Mouse (Mus musculus) adrenal gland, adult 2 months (tissue): ENCODE data around the gene Iffo1. TPM values are rescaled to one million over a fixed set of nuclear protein-coding genes. Genes with fewer than 3 reads are reported as not detected.
"Not testable (repeated sequence)": the region's sequence is repeated elsewhere in the genome, so short reads cannot be mapped to it uniquely, and the experiment has no call there.

Source experiments
- DNase-seq: peaks from one replicate; pipeline ENCODE4 v3.0.0; 2021
- polyA plus RNA-seq: library from polyadenylated mRNA; depleted of rRNA; stranded (reverse); fragments of >200 nt; gene quantifications from 2 replicates; pipeline ENCODE4 v1.2.3, GENCODE M21; 2012
- total RNA-seq, 2 experiments: library from RNA; stranded (reverse); gene quantifications; 2 replicates each; pipeline ENCODE4 v1.2.3; 2021

Iffo1 gene
- total and polyA plus RNA-seq, 3 experiments: 13.8 to 73.1 (median 21.4) TPM

DNA sequence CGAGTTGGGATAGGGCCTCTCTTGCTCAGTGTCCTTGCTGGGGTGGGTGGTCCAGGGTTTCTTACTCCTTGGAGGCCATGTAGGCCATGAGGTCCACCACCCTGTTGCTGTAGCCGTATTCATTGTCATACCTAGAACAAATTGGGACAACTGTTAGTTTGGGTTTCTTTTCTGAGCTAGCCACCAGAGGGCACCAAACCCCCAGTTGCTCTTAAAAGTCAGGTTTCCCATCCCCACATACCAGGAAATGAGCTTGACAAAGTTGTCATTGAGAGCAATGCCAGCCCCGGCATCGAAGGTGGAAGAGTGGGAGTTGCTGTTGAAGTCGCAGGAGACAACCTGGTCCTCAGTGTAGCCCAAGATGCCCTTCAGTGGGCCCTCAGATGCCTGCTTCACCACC is 16.9 kb downstream of the Iffo1 start:
- DNase-seq: peak; percentile 76

DNA sequence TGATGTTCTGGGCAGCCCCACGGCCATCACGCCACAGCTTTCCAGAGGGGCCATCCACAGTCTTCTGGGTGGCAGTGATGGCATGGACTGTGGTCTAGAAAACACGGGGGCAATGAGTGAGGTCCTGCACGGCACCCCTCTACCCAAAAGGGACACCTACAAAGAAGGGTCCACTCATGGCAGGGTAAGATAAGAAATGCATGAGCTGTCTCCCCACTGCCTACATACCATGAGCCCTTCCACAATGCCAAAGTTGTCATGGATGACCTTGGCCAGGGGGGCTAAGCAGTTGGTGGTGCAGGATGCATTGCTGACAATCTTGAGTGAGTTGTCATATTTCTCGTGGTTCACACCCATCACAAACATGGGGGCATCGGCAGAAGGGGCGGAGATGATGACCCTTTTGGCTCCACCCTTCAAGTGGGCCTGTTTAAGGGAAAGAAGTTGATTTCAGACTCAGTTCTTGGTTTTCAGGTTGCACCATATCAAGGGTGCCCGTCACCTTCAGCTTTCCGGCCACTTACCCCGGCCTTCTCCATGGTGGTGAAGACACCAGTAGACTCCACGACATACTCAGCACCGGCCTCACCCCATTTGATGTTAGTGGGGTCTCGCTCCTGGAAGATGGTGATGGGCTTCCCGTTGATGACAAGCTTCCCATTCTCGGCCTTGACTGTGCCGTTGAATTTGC is 17.7 kb downstream of the Iffo1 start:
- not testable (repeated sequence) for DNase-seq

DNA sequence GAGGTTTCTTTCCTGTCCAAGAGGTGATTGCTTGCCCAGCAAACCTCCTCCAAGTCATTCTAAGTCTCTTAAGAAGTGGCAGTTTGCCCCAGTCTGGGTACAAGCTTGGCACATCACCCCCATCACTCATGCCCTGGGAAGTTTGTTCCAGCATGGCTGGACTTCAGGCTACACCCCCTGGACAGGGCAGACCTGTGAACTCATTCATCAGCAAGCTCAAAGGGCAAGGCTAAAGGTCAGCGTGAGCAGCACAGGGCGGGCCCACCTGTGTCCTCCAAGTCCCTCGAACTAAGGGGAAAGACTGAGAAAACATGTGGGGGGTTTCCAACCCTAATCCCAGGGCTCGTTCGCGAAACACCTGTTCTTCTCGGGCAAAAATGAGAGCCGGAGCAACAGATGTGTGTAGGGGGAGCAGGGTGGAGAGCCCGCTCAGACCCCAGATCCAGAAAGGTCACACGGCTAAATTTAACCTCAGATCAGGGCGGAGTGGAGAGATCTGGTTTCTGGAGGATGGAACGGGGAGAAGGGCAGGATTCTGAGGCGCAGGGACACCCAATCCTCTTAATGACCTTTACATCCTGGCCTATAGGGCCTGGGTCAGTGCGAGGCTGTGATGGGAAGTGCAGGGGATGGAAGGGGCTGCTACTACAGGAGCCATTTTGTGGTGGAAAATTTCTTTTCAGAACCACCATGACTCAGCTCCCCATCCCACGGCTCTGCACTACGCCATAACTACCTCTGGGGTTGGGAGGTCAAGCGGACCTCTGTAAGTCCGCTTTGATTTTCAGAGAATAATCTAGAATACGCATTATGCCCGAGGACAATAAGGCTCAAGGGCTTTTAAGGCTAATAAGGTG is 19.0 kb downstream of the Iffo1 start:
- DNase-seq: peak; percentile 70

DNA sequence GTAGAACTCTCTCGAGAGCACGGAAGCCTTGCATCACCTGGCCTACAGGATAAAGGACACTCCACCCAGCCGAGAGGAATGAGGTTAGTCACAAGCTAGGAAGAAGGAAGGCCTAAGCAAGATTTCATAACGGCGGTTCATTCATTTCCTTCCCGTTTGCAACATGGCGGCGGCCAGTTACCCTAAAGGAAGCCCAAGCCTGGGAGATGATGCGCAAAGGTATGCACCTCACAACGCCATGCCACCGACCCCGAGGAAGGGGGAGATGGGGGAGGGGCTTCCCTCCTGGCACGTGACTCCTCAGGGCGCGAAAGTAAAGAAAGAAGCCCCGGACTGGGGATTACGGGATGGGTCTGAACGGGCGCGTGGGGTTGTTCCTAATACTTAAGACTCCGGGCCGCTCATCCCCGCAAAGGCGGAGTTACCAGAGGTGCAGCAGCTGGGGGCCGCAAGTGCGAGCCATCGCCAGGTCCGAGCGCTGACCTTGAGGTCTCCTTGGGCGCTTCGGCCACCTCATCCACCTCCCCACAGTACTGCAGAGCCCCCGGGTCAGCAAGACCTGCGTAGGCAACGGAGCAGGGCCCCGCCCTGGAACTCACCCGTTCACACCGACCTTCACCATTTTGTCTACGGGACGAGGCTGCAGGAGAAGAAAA is 19.8 kb downstream of the Iffo1 start:
- peak; percentile 77 for DNase-seq

DNA sequence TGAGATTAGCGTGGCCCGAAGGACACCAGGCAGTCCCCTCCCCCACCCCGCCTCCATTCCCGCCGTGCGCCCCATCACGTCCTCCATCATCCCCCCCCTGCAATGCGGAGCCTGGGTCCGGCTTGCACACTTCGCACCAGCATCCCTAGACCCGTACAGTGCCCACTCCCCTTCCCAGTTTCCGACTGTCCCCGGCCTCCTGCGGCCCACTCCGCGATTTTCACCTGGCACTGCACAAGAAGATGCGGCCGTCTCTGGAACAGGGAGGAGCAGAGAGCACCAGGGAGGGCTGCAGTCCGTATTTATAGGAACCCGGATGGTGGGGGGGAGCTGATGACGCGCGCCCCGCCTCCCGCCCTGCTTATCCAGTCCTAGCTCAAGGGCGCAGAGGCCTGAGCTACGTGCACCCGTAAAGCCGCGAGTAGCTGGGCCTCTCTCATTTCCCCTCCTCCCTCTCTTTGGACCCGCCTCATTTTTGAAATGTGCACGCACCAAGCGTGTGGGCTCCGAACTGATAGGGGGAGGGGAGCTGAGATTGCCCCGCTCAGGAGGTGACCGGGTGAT is 20.4 kb downstream of the Iffo1 start:
- DNase-seq: peak; percentile 97

DNA sequence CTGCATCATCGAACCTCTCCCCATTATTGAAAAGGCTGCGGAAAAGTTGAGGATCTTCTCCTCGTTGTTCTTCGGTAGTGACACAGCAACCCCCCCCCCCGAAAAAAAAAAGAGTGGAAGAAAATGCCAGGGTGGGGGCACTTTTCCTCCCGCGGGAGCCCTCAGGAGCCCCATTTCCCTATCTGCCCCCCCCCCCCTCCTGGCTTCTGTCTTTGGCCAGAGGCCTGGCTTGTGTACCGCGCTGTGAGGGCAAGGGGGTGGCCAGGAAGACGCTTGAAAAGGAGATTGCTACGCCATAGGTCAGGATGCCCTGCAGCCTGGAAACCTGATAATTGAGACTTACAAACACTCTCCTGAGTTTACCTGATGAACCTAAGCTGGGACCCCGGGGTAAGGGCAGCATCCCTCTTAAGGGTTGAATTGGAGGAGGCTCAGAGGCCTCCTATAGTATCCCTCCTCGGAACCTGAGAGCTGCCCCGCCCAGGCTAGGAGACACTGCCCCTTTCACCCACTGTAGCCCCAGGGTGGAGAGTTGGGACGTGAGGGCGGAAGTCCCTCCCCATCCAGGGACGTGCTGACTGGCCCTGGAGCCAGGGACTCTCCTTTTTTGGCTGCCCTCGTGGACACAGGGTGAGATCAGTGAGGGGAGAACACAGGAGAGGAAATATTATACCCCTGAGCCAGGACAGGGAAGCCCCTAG is 21.2 kb downstream of the Iffo1 start, which contains the start of gene Gapdh:
Gapdh (minus strand) TSS at position 417 of the 701 bp plus-strand sequence.
- DNase-seq: peak; percentile 94

DNA sequence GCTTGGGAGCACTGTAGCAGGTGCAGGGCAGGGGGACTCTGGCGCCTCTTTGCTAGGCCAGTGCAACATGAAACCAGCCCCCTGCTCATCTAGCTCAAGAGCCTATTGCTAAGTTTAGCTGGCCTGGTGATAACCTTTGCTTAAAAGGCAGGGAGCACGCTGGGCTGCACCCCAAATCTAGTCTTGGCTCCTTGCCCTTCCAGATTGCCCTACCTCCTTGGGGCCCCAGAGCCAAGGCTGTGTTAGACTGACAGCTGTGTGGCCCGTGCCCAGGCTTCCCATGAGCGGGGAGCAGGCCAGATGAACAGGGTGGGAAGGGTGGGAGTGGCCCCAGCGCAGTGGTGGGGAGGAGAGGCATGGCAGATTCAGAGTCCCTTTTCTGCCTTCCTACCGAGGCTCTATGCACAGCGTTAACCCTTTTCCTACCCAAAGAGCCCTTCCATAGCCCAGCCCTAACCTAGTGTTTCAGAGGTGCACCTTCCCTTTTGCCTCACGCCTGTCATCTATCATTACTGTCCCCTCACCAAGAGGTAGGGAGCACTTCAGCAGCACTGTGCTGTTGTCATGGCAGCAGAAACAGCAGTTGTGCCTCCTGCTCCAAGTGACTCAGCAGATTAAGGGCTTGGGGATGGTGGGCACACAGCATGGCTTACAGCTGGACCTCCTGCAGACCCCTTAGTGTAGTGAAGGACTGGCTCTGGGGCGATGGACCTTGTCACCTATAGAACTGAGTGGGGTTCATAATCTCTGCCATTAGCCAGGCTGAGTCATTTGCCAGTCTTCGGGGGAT is 22.0 kb downstream of the Iffo1 start:
- peak; percentile 75 for DNase-seq

DNA sequence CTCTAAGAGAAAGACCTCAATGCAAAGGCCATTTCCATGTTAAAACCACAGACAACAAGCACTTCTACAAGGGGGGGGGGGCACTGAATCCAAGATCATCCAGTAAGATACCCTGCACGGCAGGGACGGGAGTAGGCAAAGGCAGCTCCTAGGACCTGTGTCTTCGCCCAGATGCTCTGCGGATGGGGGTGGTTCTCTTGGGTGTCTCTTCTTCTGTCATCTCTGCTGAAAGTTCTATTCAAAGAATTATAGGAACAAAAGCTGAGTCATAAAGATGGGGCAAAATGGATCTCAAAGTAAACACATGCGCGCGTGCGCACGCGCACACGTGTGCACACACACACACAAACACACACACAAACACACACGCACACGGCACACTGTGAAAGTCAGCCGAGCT is 23.0 kb downstream of the Iffo1 start:
- no peak for DNase-seq

DNA sequence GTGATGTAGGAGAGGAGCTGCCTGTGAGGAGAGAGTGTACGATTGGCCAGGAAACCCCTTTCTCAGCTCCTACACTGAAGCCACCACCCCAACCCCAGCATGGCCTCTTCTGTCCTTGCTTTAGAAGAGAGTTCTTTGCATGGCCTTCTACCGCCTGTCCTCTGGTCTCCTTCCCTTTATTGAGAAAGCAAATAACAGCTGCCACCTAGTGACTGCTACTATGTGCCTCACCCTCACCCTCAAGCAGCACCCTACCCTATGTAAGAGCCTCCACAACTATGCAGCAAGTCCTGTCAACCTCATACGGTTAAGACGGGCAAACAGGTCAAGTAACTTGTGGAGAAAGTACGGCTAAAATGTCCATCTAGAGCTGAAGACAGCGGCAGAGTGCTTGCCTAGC is 25.2 kb downstream of the Iffo1 start:
- DNase-seq: no peak

DNA sequence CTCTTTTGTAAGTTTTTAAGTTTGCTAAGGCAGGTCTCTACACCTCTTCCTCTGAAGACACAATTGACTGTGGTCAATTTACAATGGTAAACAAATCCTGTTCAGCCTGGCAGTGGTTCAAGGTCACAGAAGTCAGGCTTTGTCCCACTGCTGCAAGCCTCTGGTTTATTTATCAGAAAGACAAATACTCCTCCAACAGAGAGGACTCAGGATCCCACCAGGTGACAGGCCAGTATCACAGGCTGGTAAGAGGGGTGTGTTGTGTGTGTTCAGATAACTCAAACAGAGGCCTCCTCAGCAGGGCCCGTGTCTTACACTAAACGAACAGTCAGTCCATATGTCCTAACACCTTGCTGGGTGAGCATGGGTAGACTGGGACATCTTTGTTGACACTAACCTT is 27.4 kb downstream of the Iffo1 start:
- no peak for DNase-seq

DNA sequence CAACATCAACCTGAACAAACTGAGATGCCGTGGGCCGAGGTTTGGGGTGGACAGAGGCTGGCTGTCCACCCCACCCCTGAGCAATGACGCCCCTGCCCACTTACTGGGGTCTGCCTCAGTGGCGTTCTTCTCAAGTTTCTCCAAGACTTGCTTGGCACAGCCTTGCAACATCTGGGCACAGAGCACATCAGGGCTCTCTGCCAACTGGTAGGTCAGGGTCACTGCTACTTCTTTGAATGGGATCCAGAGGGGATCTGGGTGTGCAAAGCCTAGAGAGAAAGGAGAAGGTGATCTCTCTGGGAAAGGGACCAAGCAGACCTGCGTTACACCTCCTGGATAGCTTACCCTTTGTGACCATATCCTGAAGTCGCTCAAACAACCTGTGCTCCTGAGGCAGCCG is 28.2 kb downstream of the Iffo1 start:
- DNase-seq: peak; percentile 85

DNA sequence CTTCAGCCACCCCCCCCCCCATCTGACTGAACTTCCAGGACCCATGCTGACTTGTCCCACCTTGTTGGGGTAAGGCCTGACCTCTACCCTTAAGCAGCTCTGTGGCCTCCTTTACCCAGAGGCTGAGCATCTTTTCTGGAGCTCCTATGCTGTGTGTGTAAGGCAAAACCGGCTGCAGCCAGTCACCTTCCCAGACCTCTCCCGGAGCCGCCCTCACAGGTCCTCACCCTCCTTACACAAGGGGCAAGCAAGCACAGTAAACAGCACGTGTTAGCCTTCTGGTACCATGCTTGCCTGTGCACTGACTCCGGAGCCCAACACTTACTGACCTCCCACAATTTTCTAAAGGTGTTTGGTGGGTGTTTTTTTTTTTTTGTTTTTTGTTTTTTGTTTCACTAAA is 30.4 kb downstream of the Iffo1 start:
- no peak for DNase-seq

DNA sequence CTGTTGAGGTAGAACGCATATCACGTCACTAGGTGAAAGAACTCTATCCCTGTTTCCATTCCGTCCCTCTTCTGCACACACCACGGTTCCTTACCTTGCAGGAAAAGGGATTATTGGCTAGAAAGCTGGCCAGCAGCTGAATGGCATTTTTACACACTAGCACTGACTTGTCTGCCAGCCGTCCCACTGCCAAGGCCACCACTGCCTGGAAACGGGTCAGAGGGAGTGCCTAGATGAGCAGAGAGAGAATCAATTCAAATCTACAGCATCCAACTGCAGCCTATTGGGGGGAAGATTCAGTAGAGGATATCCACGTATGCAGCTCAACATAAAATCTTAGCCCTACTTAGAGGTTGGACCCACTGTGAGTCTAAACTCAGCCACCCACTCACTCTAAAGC is 34.6 kb downstream of the Iffo1 start:
- DNase-seq: peak; percentile 71

DNA sequence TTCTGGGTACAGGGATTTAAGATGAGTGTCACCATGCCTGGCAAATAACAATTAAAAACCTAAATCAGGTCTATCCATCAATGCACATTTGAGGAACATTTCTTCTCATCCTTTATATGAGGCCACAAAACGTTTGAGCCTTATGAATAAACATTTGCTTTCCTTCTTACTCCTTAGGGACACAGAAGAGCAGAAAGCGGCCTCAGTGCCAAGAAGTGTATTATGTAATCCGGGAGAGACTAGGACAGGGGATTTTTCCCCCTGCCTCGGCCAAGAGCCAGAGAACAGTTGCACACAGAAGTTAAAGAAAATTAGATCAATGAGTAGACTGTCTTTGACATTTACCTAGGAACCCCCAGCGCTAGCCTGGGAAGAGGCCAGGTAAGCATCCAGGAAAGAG is 37.1 kb downstream of the Iffo1 start:
- DNase-seq: no peak

DNA sequence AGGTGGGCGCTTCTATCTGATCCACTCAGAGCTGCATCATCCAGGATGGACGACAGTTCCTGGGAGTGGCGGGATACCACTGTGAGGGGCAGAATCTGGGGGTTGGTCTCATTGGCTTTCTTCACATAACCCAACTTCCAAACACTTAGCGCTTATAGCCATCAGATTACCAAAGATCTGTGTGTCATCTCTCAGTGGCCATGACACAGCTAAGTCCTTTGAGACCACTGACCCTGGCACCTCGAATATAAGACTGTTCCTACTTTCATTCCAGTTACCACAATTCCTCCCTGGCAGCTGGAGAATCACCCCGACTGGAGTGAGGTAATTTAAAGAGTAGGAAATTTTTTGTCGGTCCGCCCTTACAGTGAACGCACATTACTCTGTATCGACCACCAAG is 41.2 kb downstream of the Iffo1 start:
- no peak for DNase-seq

DNA sequence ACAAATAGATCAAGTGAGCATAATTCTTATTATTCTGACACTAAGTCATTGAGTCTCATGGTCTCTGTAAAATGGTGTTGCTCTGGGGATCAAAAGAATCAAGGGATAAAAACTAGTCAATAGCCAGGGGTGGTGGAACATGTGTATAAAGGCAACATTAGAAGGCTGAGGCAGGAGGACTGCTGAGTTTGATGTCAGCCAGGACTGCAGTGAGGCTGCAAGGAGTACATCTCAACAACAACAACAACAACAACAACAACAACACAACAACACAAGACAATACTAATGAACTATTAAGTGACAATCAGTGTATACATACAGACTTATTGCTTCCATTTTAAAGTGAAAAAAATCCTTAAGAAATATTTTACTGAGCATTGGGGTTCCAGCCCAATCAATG is 45.8 kb downstream of the Iffo1 start:
- DNase-seq: no peak

DNA sequence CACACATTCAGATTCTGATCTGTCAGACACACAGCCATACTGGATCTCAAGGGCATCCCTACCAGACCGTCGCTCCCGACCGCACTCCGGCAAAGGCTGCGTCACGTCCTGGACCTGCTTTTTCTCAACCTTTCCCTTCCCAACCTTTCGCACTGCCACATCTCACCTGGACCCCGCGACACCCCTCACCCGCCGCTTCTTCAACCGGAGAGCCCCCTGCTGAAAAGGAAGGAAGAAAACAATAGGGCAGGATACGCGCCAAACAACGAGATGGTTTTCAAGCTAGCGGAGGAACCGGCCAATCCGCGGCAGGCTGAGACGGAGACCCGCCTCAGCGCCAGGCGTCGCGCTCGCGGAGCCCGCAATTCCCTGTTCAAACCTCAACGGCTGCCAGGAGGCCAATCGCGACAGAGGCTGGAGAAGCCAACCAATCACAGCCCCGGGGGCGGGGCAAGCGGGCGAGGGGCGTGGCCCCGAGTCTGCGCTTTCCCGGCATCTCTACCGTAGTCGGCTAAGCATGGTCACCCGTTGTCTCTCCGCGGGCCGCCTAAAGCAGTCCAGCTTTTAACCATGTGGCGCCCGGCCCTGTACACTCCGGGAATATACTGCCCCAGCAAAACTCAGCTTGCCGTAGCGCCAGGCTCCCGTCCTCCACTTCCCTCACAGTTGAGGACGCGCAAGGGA is 46.4 kb downstream of the Iffo1 start, which contains the start of the genes Ncapd2 and Mrpl51:
Ncapd2 (minus strand) TSS at position 370 of the 684 bp plus-strand sequence.
Mrpl51 (plus strand) TSS at position 470 of the 684 bp plus-strand sequence.
- DNase-seq: peak; percentile 97

DNA sequence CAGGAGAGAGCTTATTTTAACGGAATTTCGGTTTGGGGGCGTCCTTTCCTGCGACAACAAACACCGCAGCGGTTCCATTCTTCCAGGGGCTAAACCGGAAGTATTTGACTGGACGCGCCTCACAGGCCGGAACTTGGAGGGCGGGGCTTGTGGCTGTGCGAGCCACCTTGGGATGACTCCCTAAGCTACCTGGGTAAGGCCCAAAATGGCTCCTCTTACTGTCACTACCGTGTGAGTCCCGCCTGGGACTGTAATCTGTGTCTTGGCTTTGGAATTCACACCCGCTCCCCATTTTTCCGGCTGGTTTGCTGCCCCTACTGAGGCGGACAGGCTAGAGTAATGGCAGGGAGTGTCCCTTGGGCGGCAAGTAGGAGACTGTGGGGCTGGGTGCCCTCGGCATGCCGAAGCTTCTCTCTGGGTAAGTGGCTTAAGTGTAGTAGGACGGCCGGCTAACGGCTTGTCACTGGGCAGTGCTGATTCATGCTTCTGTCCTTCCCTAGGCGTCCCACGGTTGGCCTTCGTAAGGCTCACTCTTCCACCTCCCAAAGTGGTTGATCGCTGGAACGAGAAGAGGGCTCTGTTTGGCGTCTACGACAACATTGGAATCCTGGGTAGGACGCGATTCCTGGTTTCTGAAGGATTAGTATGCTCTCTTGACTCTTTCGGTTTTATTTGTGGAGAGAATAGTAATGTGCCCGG is 47.1 kb downstream of the Iffo1 start:
- peak; percentile 93 for DNase-seq

DNA sequence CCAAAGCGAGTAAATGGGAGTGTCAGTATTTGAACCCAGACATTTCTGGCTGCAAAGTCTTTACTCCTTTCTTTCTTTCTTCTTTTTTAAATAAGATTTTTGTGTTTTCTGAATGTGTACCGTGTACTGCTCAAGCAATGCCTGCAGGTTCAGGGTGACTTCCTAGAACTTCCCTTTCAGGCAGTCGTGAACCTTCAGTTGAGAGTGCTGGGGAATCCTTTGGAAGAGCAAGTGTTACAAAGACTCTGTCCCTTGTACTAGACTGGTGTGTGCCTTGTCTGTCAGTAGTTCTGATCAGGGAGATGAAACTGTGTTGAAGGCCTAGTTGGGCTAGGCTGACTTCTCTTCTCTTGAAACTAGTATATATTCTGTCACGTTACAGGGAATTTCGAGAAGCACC is 47.8 kb downstream of the Iffo1 start:
- DNase-seq: no peak

DNA sequence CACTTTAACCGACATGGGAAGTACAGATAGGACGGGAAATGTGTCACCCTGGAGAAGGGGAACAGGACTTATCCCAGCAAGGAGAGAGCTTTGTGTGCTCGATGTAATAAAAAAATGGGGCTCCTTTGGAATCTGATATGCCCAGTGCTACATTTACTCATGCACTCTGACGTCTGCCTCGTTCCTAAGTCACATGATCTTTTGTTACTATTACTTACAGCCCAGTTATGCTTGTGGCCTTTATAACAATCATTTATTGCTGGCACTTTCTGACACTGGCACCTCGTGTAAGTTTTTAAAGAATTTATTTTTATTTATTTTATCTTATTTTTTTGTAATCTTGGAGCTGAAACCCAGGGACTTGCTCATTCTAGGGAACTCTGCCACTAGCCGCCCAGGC is 48.3 kb downstream of the Iffo1 start:
- no peak for DNase-seq
